ENCODE assay signal across 8 mouse cellular contexts in genomic region chr9:22306726-22307125, GRCm38 (mm10). TPM values are rescaled to one million over a fixed set of nuclear protein-coding genes. Genes with fewer than 3 reads are reported as not detected.
DNase-seq lines count a peak whose midpoint lies in the region; ATAC-seq and TF ChIP-seq lines count a peak whose summit lies in the region.

No protein-coding gene starts in this region.

- peaks cover 29% of the 10 kb centered on the region for H3K36me3 ChIP-seq in heart, postnatal 0 days (replicated peaks; ENCODE audit: control insufficient read depth, insufficient read depth, low read length)
- 0 out of 2 replicates have a peak, but pooled peaks cover 10% of the 10 kb centered on the region for H3K36me3 ChIP-seq in macrophage (ENCODE audit: inconsistent target)

- no peaks in the 10 kb centered on the region for H3K27me3 ChIP-seq in heart, postnatal 0 days (ENCODE audit: control insufficient read depth, insufficient read depth, low read length)

- H3K9ac ChIP-seq in heart, postnatal 0 days (replicated peaks; ENCODE audit: low read depth, low read length), result peak overlapping the region; percentile 96

- TF ChIP-seq EP300 in heart, postnatal 0 days (IDR thresholded peaks at IDR 0.05; ENCODE audit: low read depth), result no peak

- peak overlapping the region; percentile 93 for H3K4me2 ChIP-seq in heart, postnatal 0 days (ENCODE audit: low read depth, low read length)

- H3K4me3 ChIP-seq in lung, adult 2 months (replicated peaks; ENCODE audit: extremely low read depth, low read depth, low read length), result peak overlapping the region; percentile 89
- peak overlapping the region; percentile 97 for H3K4me3 ChIP-seq in heart, postnatal 0 days (ENCODE audit: low read depth, low read length)
- H3K4me3 ChIP-seq in macrophage (ENCODE audit: inconsistent target), result peak overlapping the region; percentile 76

- peak overlapping the region; percentile 82; the same call in 1 of the 2 replicates for H3K27ac ChIP-seq in heart, postnatal 0 days (ENCODE audit: low read depth)
- 0 out of 2 replicates have a peak overlapping the region, but pooled peaks have one; percentile 12 for H3K27ac ChIP-seq in macrophage

- ATAC-seq in heart, postnatal 0 days (ENCODE audit: insufficient read depth, low read depth), result no peak
- ATAC-seq in granulocyte monocyte progenitor cell, adult 5-6 weeks (replicated peaks; ENCODE audit: poor library complexity, severe bottlenecking), result no peak

- no peak for TF ChIP-seq CTCF in lung, adult 2 months (IDR thresholded peaks at IDR 0.05; ENCODE audit: insufficient read depth, low read length)
- no peak for TF ChIP-seq CTCF in heart, postnatal 0 days (IDR thresholded peaks at IDR 0.05; ENCODE audit: low read depth)

- H3K79me2 ChIP-seq in macrophage (ENCODE audit: inconsistent target), result no peaks in the 10 kb centered on the region; the same call in 1 of the 2 replicates

- no peaks in the 10 kb centered on the region; the same call in none of the 2 replicates for H3K9me3 ChIP-seq in heart, postnatal 0 days (replicated peaks; ENCODE audit: control insufficient read depth, low read length)

- 17% methylated on average over 6 of the region's 6 CpGs for WGBS in lung, adult 2 months
- WGBS in heart, postnatal 0 days, result 20% methylated on average over 6 of the region's 6 CpGs
- 36% methylated on average over 6 of the region's 6 CpGs for WGBS in macrophage (ENCODE audit: missing documents)

- DNase-seq in lung, adult 2 months, result no peak
- DNase-seq in lung, postnatal 14 days, result no peak
- DNase-seq in embryo, embryonic 10 days (ENCODE audit: low spot score), result peak; percentile 30
- no peak for DNase-seq in heart, postnatal 0 days (ENCODE audit: low spot score)
- no peak for DNase-seq in B cell, adult 2 months
- no peak for DNase-seq in thymus, postnatal 25 days

- no peaks in the 10 kb centered on the region; the same call in 1 of the 2 replicates for H3K4me1 ChIP-seq in lung, adult 2 months (ENCODE audit: control insufficient read depth, insufficient read depth, low read length)
- H3K4me1 ChIP-seq in heart, postnatal 0 days (ENCODE audit: control insufficient read depth, insufficient read depth), result 0 out of 2 replicates have a peak, but pooled peaks cover 8% of the 10 kb centered on the region

- TF ChIP-seq POLR2A in lung, adult 2 months (IDR thresholded peaks at IDR 0.05; ENCODE audit: borderline replicate concordance, extremely low read depth, low read depth, low read length), result no peak

RNA-seq across cellular contexts. Expression of gene Zfp810, which starts 0.7 kb away (rescaled TPM):
- polyA plus RNA-seq in lung, adult 2 months (2012; rRNA removed), result 7.1 and 9.8 TPM in 2 replicates
- 16.7 and 27.8 TPM in 2 replicates for total RNA-seq in heart, postnatal 0 days (2014; rRNA removed; ENCODE audit: low replicate concordance)
- 13.1 and 14.3 TPM in 2 replicates for polyA plus RNA-seq in heart, postnatal 0 days (2015; fragmentation: Nextera tagmentation; extraction: Ambion mirVana)
- 10 to 100 TPM in 20 of 26 experiments, 1 to 10 TPM in 6; 2.5 to 55.9 (median 26.1) TPM for total RNA-seq in macrophage (2018; cell fraction: chromatin; rRNA removed)
- 1 to 10 TPM in 25 of 26 experiments, under 1 TPM in 1; 0.86 to 8.3 (median 5.6) TPM for total RNA-seq in macrophage (2018; cell fraction: cytosol; rRNA removed)
- total RNA-seq in macrophage (2018; cell fraction: nucleus; rRNA removed), result 10 to 100 TPM in 18 of 26 experiments, 1 to 10 TPM in 8; 3.0 to 43.6 (median 16.2) TPM
- 4.9 to 7.5 TPM (median 6.3 TPM) in 3 replicates for polyA plus RNA-seq in macrophage (2018)
- total RNA-seq in granulocyte monocyte progenitor cell, adult 5-6 weeks (2014; fragmentation: Nextera tagmentation), result 10.4 and 17.4 TPM in 2 replicates
- 9.4 and 16.3 TPM in 2 replicates for total RNA-seq in granulocyte monocyte progenitor cell, adult 5-6 weeks (2017)

RNA-seq across cellular contexts. Expression of gene Zfp599, which starts 47.0 kb away (rescaled TPM):
- polyA plus RNA-seq in lung, adult 2 months (2012; rRNA removed), result 0.09 and 0.18 TPM in 2 replicates
- 0.50 and 1.5 TPM in 2 replicates for total RNA-seq in heart, postnatal 0 days (2014; rRNA removed; ENCODE audit: low replicate concordance)
- 1.7 TPM in 2 replicates for polyA plus RNA-seq in heart, postnatal 0 days (2015; fragmentation: Nextera tagmentation; extraction: Ambion mirVana)
- total RNA-seq in macrophage (2018; cell fraction: chromatin; rRNA removed), result under 1 TPM in 13 of 26 experiments, not detected in 13; 0.17 to 0.57 (median 0.25) TPM
- under 1 TPM in 13 of 26 experiments, not detected in 13; 0.03 to 0.09 (median 0.06) TPM for total RNA-seq in macrophage (2018; cell fraction: cytosol; rRNA removed)
- under 1 TPM in 12 of 26 experiments, not detected in 14; 0.10 to 0.58 (median 0.20) TPM for total RNA-seq in macrophage (2018; cell fraction: nucleus; rRNA removed)
- 0.06 to 0.07 TPM in 2 of 3 replicates, not detected in the other for polyA plus RNA-seq in macrophage (2018)
- 1.3 and 3.1 TPM in 2 replicates for total RNA-seq in granulocyte monocyte progenitor cell, adult 5-6 weeks (2014; fragmentation: Nextera tagmentation)
- total RNA-seq in granulocyte monocyte progenitor cell, adult 5-6 weeks (2017), result 8.9 and 10.3 TPM in 2 replicates
